Mouse (Mus musculus): ENCODE measurements around the gene Ap3m1.

DNA sequence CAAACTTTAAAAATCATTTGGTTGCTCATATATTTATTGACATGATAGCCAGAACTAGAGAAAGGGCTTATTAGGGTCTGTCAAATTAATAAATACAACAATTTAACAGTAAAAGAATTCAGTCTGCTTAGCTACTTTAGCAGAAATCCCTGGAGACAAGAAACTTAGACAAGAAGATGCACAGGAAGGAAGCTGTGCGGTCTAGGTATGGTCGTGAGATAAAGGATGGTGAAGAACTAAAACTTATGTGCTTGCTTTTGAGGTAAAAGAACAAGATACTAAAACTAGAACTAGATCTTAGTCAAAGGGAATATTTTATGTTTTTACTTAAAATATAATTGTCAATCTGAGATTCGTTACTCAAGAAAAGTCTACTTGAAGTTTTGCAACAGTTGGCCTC lies 17.5 kb downstream of the Ap3m1 start:
- TF ChIP-seq CTCF (IDR thresholded peaks at IDR 0.05; ENCODE audit: insufficient read depth, low read depth, low read length) (no peak), POLR2A (IDR thresholded peaks at IDR 0.05; ENCODE audit: insufficient read depth, low read depth, low read length) (no peak)

Data from olfactory bulb, adult 2 months (tissue).